Mouse (Mus musculus) ES-E14 (cell line): Measurements from ENCODE around the gene Adprhl1.

Experiments used
- CHD2 ChIP-seq: IDR thresholded peaks from 2 replicates; pipeline ENCODE4 v1.6.1; 2014; ENCODE audit warnings: mild to moderate bottlenecking, low read depth, low read length, inconsistent platforms
- HCFC1 ChIP-seq: IDR thresholded peaks from 2 replicates; pipeline ENCODE4 v1.6.1; 2012; ENCODE audit warnings: low read length, inconsistent platforms, borderline replicate concordance; ENCODE audit not compliant: insufficient read depth
- MAFK ChIP-seq: IDR thresholded peaks from 2 replicates; pipeline ENCODE4 v1.6.1; 2014; ENCODE audit warnings: mild to moderate bottlenecking, low read depth, low read length, inconsistent platforms; ENCODE audit not compliant: insufficient read depth

- TF ChIP-seq CHD2 (no peak), MAFK (no peak), HCFC1 (no peak)
Observed at GRCm38 (mm10) chr8:13206290-13206689, 47.7 kb downstream of the Adprhl1 start.
